Mouse (Mus musculus) mouse embryonic stem cell (cell line): ENCODE results near the gene Fam219b.

Experiments
- in situ Hi-C, 2 experiments: fragments of 300-500 bp; cut with MboI; formaldehyde crosslinking; loops; 1 replicate in 1 of 2; 3 replicates in 1 of 2; pipeline ENCODE4 v1.14.3; 2019 to 2020; ENCODE audit warnings: low sequenced_read_pairs in 2 of 2, low pct_unique_long_range_greater_than_20kb in 1 of 2, mixed read lengths in 1 of 2; ENCODE audit not compliant: unreplicated experiment in 1 of 2

Fam219b gene

DNA sequence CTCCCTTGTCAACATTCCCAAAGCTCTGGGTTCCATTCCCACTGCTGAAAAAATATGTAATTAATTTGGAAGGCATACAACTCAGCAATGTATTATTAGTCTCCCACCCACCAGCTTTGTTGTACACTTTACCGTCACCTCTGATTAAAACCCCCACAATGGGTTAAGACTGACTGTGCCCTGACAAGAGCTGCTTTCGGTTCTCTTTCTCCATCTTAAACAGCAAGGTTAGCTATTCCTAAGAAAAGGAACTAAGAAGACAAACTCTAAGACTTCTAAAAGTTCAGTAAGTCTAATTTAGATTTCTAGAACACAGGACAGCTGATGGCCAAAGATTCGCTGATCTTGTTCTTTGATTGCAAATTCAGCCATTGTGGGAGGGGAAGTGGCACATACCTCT lies 19.9 kb downstream of the Fam219b start:
- in situ Hi-C loops, result no loop called here

DNA sequence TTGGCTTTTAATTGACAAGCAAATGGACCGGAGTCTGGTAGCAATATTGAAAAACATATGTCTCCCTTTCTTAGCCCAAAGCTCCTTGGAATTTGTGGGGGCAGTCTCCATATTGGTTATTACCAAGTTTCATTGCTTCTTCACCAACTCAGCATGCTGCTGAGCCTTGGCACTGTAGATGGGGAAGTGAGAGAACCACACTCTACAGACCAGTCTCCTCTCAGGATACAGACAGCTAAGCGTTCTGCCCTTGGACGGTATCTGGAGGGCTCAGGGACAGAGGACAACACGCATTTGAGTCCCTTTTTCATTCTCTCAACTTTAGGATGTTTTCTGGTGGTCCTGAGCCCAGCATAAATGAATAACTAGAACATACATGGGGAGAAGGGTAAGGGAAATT lies 21.3 kb downstream of the Fam219b start:
- in situ Hi-C loops, result no loop called here

GRCm38 (mm10) chr9:57559568-57559967 lies 22.2 kb downstream of the Fam219b start:
- in situ Hi-C loops, result no loop called here

DNA sequence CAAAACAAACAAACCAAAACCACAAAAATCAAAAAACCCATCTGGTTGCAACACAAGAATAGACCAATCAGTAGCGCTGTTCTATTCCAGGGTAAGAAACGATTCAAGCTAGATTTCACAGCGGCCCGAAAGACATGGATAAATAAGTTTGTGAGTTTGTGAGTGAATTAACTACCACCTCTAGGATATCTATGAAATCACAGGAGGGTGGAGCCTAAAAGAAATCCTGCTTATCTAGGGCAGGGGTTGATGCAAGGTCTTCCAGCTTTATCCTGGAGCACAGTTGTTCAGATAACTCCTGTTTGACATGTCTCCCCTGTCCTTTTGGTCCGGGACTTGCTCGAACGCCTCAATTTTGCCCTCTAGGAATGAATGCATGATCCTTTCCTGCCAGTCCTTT lies 22.9 kb downstream of the Fam219b start:
- in situ Hi-C loops, result no loop called here

DNA sequence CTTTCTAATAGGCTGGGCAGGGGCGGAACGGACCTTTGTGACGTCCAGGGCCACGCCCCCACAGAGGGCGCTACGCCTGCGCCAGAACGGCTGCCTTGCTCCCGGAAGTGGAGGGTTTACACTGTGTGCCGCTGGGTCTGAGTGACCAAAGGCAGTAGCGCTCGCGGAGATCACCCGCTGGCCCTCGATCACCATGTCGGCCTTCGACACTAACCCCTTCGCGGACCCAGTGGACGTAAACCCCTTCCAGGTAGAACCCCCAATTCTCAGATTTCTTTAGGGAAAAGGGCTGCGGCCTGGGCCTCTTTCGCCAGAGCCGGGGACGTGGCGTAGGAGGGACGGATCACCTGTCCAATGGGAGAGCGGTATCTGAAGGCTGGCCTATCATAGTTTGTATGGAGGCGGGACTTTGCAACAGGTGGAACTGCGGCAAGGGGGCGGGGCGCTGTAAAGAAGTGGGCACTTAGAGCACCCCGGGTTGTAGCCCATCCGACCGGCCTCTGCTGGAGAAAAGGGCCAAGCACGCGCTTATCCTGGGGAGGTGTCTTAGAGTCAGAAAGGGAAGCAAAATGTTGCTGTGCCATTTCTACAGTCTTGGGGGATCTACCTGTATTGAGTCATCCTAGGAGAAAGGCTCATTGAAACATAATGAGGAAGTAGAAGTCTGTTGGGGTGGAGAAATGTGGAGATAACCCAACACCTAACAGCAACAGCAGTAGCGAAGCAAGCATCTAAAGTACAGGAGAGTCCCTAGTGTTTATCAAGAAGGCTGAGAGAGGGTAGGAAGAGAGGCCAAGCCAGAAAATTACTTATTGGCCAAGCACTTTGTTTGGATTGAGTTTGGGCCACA lies 23.8 kb downstream of the Fam219b start, which contains the start of gene Scamp2:
Scamp2 (plus strand) TSS at position 83 of the 850 bp plus-strand sequence.
- in situ Hi-C loops, result no loop called here

DNA sequence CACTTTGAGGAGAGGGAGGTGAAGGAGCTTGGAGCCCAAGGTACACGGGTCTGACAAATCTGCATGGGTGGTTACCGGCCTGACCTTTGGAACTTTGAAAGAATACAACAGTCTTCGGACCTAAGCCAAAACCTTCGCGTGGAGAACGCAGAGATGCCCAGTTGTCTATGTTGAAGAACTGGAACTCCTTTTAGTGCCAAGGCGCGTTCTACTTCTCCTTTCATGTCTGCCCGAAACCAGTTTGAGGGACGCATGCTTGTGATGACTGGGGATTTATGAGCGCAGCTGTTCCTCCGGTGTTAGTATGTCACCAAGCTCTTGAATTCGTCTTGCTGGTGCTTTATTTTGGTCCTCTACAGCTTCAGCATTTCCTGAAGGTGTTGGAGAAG lies 24.4 kb downstream of the Fam219b start:
- in situ Hi-C loops, result no loop called here

- in situ Hi-C loops, result no loop called here
Measured at GRCm38 (mm10) chr9:57562896-57563372, 25.6 kb downstream of the Fam219b start.

DNA sequence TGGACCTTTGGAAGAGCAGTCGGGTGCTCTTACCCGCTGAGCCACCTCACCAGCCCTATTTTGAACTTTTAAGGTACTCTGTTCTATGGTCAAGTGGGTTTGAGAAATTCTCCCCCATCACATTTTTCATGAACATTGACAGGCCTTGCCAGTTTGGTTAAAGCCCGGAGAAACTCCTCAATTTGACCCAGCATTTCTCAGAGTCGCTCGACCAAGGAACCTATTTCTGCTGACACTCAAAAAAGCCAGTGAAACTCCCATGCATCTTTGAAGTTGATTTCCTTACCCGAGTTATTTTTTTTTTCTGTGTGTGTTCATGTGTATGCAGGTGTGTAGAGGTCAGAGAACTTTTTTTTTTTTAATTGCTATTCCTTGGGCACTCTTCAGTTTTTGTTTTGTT lies 27.3 kb downstream of the Fam219b start:
- in situ Hi-C loops, result no loop called here

- in situ Hi-C loops, result no loop called here
Measured at GRCm38 (mm10) chr9:57565741-57566221, 28.5 kb downstream of the Fam219b start.

DNA sequence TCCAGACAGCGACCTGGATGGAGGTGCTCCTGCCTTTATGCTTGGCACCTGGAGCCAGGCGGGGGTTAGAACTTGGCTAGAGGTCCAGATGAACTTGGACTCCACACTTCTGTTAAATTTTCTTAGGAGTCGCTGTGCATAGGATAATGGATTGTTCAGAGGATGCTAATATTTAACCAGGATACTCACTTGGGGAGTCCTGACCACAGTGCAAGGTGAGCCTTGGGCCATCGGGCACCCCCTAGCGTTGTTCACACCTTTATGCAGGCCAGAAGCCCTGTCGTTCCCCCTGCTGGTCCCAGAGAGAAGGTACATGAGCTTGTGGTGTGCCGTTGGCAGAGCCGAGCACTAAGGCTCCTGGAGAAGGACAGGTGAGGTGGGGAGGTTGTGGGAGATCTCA lies 29.5 kb downstream of the Fam219b start:
- in situ Hi-C loops, result no loop called here

GRCm38 (mm10) chr9:57568500-57568899 lies 31.2 kb downstream of the Fam219b start:
- in situ Hi-C loops, result no loop called here

- in situ Hi-C loops, result no loop called here
Measured at GRCm38 (mm10) chr9:57574397-57574796, 37.1 kb downstream of the Fam219b start.

- in situ Hi-C loops, result no loop called here
Measured at GRCm38 (mm10) chr9:57575577-57575976, 38.2 kb downstream of the Fam219b start.

- in situ Hi-C loops, result no loop called here
Measured at GRCm38 (mm10) chr9:57577144-57577849, 40.0 kb downstream of the Fam219b start.

DNA sequence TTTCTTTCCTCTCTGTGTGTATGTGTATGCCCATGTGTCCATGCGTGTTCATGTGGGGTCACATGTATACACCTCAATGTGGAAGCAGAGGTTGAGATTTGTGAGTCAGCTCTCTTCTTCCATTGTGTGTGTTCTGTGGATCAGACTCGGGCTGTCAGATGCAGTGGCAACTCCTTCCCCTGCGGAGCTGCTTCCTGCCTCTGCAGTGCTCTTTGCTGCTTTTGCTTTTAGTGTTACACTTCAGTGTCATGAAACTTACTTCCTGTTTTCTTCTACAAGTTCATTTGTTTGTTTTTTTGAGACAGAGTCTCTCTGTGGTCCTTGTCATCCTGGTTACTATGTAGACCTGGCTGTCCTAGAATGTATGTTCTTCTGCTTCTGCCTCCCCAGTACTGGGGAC lies 47.7 kb downstream of the Fam219b start:
- in situ Hi-C loops, result no loop called here

DNA sequence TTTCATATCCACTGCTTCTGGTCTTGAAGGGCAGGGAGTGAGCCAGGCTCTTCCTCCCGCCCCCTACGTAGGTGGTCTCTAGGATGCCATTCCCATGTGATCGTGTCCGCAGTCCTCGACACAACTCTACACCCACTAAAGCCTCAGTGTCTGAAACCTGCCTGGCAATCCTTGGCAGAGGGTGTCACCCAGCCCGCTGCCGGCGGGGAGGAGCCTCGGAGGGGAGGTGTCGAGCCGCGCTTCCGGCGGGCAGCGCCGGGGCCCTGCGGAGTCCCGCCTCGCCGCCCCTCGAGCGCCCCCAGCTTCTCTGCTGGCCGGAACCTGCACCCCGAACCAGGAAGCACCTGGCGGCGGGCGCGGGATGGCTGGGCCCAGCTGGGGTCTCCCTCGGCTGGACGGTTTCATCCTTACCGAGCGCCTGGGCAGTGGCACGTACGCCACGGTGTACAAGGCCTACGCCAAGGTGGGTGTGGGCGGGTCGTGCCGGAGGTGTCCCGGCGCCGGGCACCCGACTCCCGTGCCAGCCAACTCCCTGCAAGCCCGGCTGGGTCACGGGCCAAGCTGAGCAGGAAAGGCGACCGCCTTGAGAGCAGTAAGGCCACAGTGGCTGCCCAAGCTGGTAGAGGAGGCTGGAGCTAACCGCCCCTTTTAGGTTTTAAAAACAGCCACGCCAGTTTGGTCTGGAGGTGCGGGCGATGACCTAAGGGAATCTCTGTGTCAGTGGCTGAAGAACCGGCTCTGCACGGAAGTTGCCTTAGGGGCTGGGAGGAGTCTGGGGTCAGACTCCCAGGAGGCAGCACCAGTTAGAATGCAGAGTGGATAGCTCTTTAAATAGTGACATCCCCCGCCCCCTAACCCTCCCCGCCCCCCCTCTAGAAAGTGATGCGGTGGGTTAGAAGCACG lies 52.1 kb downstream of the Fam219b start, which contains the start of gene Ulk3:
Ulk3 (plus strand) TSS at position 229 of the 903 bp plus-strand sequence.
- in situ Hi-C loops, result no loop called here

- in situ Hi-C loops, result no loop called here
Measured at GRCm38 (mm10) chr9:57590726-57591125, 53.4 kb downstream of the Fam219b start.
